Mouse (Mus musculus) gastrocnemius, adult 2 months (tissue): ENCODE data around the gene Txk. TPM values are rescaled to one million over a fixed set of nuclear protein-coding genes. Genes with fewer than 3 reads are reported as not detected.

Experiments used
- DNase-seq: peaks from one replicate; pipeline ENCODE4 v3.0.0; 2022
- H3K27ac ChIP-seq: fragments of 200-600 bp; 2 replicates; pipeline ENCODE4 v1.8.1; 2022; ENCODE audit warnings: mild to moderate bottlenecking
- H3K4me3 ChIP-seq: fragments of 200-600 bp; 2 replicates; pipeline ENCODE4 v1.8.1; 2022; ENCODE audit warnings: mild to moderate bottlenecking, moderate library complexity
- CTCF ChIP-seq: fragments of 200-600 bp; IDR thresholded peaks from 2 replicates; pipeline ENCODE4 v1.8.1; 2022; ENCODE audit warnings: antibody characterized with exemption, mild to moderate bottlenecking, moderate library complexity
- intact Hi-C: fragments of 180-260 bp; cut with DNase I; formaldehyde crosslinking; loops from one replicate; pipeline ENCODE4 v1.15.1; 2025
- total RNA-seq, 2 experiments: library from RNA; stranded (reverse); gene quantifications; 2 replicates each; pipeline ENCODE4 v1.2.3; 2021

The Txk gene
- total RNA-seq, 2 experiments from 2014 or later: 0.06 TPM; not detected in 1

DNA sequence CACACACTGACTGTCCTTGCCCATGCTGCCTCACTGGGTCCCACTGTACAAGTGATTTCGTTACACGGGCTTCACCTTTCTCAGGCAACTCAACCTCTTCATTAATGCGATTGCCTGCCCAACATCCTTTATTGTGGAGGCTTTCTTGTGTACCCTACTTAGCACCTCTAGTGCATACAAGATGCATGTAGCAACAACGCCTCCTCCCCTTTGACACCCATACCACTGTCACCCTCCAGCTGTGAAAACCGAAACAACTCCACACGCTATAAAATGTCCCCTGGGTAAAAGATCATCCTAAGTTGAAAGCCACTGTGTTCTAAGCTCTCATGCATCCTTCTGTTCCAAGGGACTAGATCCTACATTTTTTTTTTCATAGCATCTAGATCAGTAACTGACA lies 9.5 kb downstream of the Txk start:
- no peak for TF ChIP-seq CTCF
- intact Hi-C loops: no loop called here
- no peak for DNase-seq
- Histone ChIP-seq H3K27ac (no peak overlapping the region), H3K4me3 (no peak overlapping the region)

DNA sequence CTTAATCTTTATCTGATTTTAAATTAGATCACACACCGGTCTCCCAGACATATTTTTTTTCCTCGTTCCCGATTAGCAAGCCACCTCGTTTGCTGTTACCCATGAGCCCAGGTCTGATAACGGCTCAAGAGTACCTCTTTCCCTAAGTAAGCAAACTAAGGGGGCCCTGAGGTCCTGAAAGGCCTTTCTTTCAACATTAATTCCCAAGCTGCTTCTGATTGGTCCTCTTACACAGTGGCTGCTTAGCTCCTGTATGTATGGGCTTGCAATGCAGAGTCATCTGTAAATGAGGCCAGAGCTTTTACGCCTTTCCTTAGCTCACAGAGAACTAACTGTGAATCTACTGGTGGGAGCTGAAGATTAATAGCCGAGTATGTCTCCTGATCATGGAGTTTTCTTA lies 15.7 kb downstream of the Txk start:
- no peak for TF ChIP-seq CTCF
- intact Hi-C loops: no loop called here
- H3K27ac ChIP-seq: no peak overlapping the region
- no peak overlapping the region for H3K4me3 ChIP-seq
- no peak for DNase-seq

GRCm38 (mm10) chr5:72736437-72736836 lies 16.1 kb downstream of the Txk start:
- intact Hi-C loops: no loop called here
- no peak for TF ChIP-seq CTCF
- no peak for DNase-seq

DNA sequence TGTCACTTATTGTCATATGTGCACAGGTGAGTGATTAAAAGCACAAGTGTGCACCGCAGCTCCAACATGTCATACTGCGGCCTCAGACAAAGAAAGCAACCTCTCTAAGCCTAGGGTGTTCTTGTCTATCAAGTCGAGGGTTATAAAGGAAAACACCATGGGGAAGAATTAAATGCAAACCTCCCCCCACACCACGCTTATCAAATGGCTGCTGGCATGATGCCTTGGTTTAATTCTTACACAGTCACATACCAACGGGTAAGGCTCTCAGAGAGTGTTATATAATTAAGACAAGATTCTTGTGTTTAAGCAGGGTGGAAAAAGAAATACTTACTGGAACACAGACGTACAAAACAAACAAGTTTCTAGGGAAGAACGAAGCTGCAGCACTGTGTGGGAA lies 16.8 kb downstream of the Txk start:
- intact Hi-C loops: no loop called here
- no peak for TF ChIP-seq CTCF
- no peak for DNase-seq
- Histone ChIP-seq H3K4me3 (no peak overlapping the region), H3K27ac (no peak overlapping the region)

More at GRCm38 (mm10) chr5:72736437-72736836, 16.1 kb downstream of the Txk start:
- Histone ChIP-seq H3K27ac (no peak overlapping the region), H3K4me3 (no peak overlapping the region)

GRCm38 (mm10) chr5:72732885-72733284 lies 19.7 kb downstream of the Txk start:
- no peak overlapping the region for H3K4me3 ChIP-seq
- intact Hi-C loops: no loop called here
- DNase-seq: no peak
- TF ChIP-seq CTCF: no peak
- H3K27ac ChIP-seq: no peak overlapping the region

DNA sequence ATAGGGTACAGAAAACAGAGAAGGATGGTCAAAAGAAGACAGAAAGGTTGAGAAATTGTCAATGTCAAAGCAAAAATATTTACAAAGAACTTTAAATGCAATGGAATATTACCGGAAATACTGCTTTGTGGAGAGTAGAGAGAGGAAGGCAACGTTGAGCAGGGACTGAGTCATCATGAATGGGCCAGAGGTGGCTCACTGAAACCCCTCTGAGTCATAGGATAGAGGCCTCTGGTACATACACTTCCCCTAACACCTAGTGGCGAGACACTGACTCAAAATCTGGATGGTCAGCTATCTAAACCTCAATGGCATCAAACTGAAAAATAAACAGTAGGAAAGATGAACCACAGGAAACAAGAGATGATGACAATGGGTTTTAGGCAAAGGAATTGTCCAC lies 27.2 kb downstream of the Txk start:
- Histone ChIP-seq H3K27ac (no peak overlapping the region), H3K4me3 (no peak overlapping the region)
- intact Hi-C loops: no loop called here
- no peak for DNase-seq
- TF ChIP-seq CTCF: no peak

GRCm38 (mm10) chr5:72723429-72723828 lies 29.1 kb downstream of the Txk start:
- intact Hi-C loops: no loop called here
- DNase-seq: no peak
- H3K27ac ChIP-seq: no peak overlapping the region
- no peak overlapping the region for H3K4me3 ChIP-seq
- TF ChIP-seq CTCF: no peak

DNA sequence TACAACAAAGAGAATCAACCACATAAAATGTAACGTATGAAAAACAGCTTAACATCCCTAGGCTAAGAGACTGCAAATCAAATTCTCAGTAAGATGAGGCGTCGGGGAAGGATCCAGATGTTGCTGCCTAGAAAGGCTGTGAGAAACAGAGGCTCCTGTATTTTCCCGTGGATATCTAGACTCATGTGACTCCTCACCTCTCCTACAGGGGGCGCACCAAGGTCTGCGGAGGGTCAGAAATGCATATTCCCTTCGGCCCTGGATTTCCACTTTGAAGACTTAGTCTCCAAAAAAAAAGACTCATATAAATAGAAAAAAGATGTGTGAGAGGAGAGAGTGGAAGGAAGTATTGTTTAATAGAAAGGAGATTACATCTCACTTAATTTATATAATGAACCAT lies 32.0 kb downstream of the Txk start:
- DNase-seq: no peak
- Histone ChIP-seq H3K4me3 (no peak overlapping the region), H3K27ac (no peak overlapping the region)
- TF ChIP-seq CTCF: peak; percentile 39
- intact Hi-C loops: no loop called here

DNA sequence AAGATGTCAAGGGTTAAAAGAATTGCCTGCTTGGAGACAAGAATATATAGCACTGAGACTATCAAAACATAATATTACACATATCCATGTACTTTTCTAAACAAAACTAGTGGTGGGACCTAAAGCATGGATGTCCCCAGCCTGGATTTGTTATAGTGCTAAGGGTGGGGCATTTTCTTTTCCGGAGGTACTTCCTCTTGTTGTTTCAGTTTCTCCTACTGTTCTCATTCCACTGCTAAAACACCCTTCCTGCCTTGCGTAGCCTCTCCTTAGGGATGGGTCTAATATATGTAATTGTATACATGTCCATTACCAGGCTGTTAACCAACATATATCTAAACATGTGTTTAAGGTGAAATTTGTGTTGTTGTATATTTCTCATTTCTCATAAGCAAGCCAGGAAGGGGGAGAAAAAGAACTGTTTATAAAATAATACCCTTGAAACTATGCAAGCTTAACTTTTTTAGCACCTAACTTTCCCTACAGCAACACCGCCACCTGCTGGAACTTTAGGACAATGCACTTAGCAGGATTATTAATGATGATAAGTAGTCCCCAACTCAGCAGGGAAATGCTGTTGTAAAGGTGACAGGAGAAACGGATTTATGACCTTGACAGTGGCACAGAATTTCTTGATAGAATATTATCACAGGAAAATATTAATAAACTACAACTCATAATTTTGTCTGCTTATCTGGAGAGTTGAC lies 41.9 kb downstream of the Txk start:
- peak; percentile 55 for DNase-seq
- TF ChIP-seq CTCF: peak; percentile 91
- no peak overlapping the region for H3K27ac ChIP-seq
- H3K4me3 ChIP-seq: no peak overlapping the region
- intact Hi-C loops: loop anchor here (2.0 to 5.0 kb wide), 2 partner anchors 46 to 358 kb away; no protein-coding TSS in a partner anchor

DNA sequence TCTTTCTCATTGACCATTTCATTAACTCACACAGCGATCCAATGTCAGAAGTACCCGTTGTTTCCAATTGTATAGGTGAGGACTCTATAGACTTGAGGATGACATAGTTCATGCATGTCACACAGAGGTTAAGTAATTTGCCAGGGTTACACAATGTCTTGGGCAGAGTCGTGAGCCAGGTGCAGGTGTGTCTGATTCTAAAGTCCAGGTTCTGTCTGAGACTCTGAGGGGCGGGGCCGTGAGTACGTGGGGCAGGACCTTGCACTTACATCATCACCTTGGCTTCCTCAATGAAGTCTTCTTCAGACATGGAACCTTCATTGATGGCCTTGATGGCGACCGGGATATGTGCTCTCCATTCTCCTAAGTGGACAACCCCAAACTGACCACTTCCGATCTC lies 42.6 kb downstream of the Txk start:
- TF ChIP-seq CTCF: no peak

GRCm38 (mm10) chr5:72709451-72709850 lies 43.1 kb downstream of the Txk start:
- no peak for TF ChIP-seq CTCF
- no peak for DNase-seq
- intact Hi-C loops: no loop called here
- Histone ChIP-seq H3K4me3 (no peak overlapping the region), H3K27ac (no peak overlapping the region)

More for the DNA sequence above, 42.6 kb downstream of the Txk start:
- no peak overlapping the region for H3K27ac ChIP-seq
- intact Hi-C loops: loop anchor here (2.0 to 5.0 kb wide), 2 partner anchors 45 to 358 kb away; no protein-coding TSS in a partner anchor
- DNase-seq: no peak
- H3K4me3 ChIP-seq: no peak overlapping the region

- intact Hi-C loops: no loop called here
- Histone ChIP-seq H3K4me3 (peak overlapping the region; percentile 60), H3K27ac (no peak overlapping the region)
- TF ChIP-seq CTCF: no peak
- no peak for DNase-seq
Observed at GRCm38 (mm10) chr5:72706722-72707121, 45.9 kb downstream of the Txk start.

DNA sequence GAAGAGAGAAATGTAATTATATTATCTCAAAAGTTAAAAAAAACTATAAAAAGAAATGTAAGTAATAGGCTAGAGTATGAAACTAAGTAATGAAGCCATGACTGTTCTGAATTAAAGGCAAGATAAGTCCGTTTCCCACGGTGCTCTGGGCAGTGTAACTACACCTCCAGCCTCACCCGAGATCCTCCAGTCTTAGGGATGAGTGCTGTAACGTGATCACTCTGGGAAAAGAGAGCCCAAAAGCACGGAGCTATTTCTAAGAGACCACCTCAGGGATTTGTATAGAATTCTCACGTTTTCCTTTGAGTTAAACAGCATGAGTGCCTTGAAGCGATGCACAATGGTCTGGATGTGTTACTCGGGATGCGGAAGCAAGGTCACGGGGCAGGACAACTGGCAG lies 46.5 kb downstream of the Txk start:
- no peak for DNase-seq
- Histone ChIP-seq H3K4me3 (peak overlapping the region; percentile 60), H3K27ac (no peak overlapping the region)
- intact Hi-C loops: no loop called here
- TF ChIP-seq CTCF: no peak

DNA sequence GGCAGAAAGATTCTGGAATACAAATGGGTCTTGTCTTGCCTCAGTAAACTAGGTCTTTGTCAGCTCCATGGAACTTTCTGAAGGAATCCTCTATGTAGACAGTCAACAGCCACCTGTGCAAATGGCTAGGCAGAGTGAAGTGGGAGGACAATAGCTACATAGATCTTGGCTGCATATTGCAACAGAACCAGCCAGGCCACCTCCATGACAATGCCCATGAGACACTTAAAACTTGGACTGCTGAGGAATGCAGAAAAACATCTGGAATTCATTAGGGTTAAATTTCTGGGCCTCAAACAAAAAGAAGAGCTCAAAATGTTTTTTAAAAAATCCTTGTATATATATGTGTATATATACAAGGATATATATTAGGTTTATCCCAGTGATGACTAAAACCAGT lies 50.4 kb downstream of the Txk start:
- no peak overlapping the region for H3K27ac ChIP-seq
- no peak for DNase-seq
- H3K4me3 ChIP-seq: no peak overlapping the region
- no peak for TF ChIP-seq CTCF
- intact Hi-C loops: no loop called here
